Mouse (Mus musculus): ENCODE measurements around the gene Plp1. TPM values are rescaled to one million over a fixed set of nuclear protein-coding genes. Genes with fewer than 3 reads are reported as not detected.

Plp1 gene
- polyA plus RNA-seq (2012; rRNA removed) = 2.2 and 2.8 TPM in 2 replicates

GRCm38 (mm10) chrX:136822371-136822770 is at the start of gene Plp1:
Gene Plp1 (plus strand): TSS chrX:136822671.

GRCm38 (mm10) chrX:136780041-136780440 is 42.4 kb upstream of the Plp1 start, which contains the start of gene Glra4:
Gene Glra4 (minus strand): TSS chrX:136780141.

GRCm38 (mm10) chrX:136868061-136869040 is 45.9 kb downstream of the Plp1 start, which contains the start of gene Rab9b:
Gene Rab9b (minus strand): TSS chrX:136868755.

Other genes starting within 250 kb of the Plp1 start
- 1.9 and 2.0 TPM in 2 replicates for gene Tceal3, start 231.8 kb upstream of the Plp1 start, polyA plus RNA-seq (2012; rRNA removed)
- gene Tceal1, start 114.7 kb upstream of the Plp1 start, polyA plus RNA-seq (2012; rRNA removed) = 0.16 and 0.38 TPM in 2 replicates
- 4.5 and 7.0 TPM in 2 replicates for gene Morf4l2, start 79.0 kb upstream of the Plp1 start, polyA plus RNA-seq (2012; rRNA removed)
- gene Glra4, start 42.5 kb upstream of the Plp1 start, polyA plus RNA-seq (2012; rRNA removed) = not detected in 2 replicates
- not detected in 2 replicates for gene Rab9b, start 46.1 kb downstream of the Plp1 start, polyA plus RNA-seq (2012; rRNA removed)
- not detected in 2 replicates for gene H2bfm, start 104.7 kb downstream of the Plp1 start, polyA plus RNA-seq (2012; rRNA removed)
- not detected in 2 replicates for gene Tmsb15b2, start 152.8 kb downstream of the Plp1 start, polyA plus RNA-seq (2012; rRNA removed)
- 0.15 TPM in 1 of 2 replicates, not detected in the other for gene Tmsb15l, start 154.2 kb downstream of the Plp1 start, polyA plus RNA-seq (2012; rRNA removed)
- gene Tmsb15b1, start 154.2 kb downstream of the Plp1 start, polyA plus RNA-seq (2012; rRNA removed) = not detected in 2 replicates
- gene Zcchc18, start 170.5 kb downstream of the Plp1 start, polyA plus RNA-seq (2012; rRNA removed) = 0.16 and 0.40 TPM in 2 replicates
- gene Slc25a53, start 215.6 kb downstream of the Plp1 start, polyA plus RNA-seq (2012; rRNA removed) = 0.42 and 0.43 TPM in 2 replicates
- gene Fam199x, start 226.9 kb downstream of the Plp1 start, polyA plus RNA-seq (2012; rRNA removed) = 0.14 and 0.23 TPM in 2 replicates